Mouse (Mus musculus): ENCODE results near the gene Tmem56. TPM values are rescaled to one million over a fixed set of nuclear protein-coding genes. Genes with fewer than 3 reads are reported as not detected.

The Tmem56 gene
- polyA plus RNA-seq (2012): 0.64 and 1.1 TPM in 2 replicates

DNA sequence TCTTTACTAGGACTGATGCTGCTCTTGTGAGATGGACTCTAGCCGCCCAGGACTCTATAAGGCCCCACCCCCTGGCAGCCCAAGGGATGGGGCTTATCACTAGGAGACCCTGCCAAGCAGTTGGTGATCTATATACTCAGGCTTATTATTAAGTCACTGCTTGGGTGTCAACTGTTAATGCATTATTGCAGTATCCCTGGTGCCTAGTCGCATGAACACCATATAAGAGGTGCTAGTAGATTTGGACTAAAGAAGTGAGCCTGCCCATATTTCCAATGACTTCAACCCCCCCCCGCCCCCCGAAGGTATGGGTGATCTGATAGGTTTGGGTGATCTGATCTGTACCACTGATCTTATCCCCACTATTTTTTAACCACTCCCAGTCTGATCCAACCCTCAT, at the start of gene Tmem56:
TSS of gene Tmem56 (minus strand) at position 101 of the 400 bp plus-strand sequence.
- H3K4me1 ChIP-seq (ENCODE audit: control insufficient read depth): peaks cover 15% of the 10 kb centered on the region
- H3K4me3 ChIP-seq (replicated peaks): no peak within 1 kb of the TSS
- no peaks in the 10 kb centered on the region for H3K27me3 ChIP-seq (ENCODE audit: control insufficient read depth)
- no peaks in the 10 kb centered on the region for H3K9me3 ChIP-seq (ENCODE audit: control insufficient read depth, low read length)
- TF ChIP-seq GATA1 (IDR thresholded peaks at IDR 0.05; ENCODE audit: low read length) (no peak), TAL1 (IDR thresholded peaks at IDR 0.05; ENCODE audit: low read length) (no peak)
- H3K36me3 ChIP-seq (ENCODE audit: control insufficient read depth): no peaks in the 10 kb centered on the region

DNA sequence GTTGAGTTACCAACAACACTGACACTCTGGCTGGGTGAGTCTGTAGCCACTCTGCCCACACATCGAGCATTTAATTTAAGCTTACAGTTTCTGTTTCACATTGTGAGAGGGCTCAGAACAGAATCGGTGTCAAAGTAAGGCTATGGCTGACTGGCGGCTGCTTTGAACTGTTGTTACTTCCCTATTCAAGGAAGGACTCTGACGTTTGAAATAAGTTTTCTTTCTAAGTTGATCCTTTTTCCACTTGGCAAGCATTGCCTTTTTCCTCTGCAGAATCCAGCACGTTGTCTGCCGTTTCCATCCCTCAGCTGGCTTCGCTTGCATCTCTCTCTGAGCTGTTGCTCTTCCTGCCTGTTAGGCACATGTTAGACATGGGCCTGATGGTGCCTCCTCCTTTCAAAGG, 47.3 kb upstream of the Tmem56 start:
- Histone ChIP-seq H3K4me3 (replicated peaks) (no peak overlapping the region), H3K36me3 (ENCODE audit: control insufficient read depth) (peaks cover 3% of the 10 kb centered on the region)
- TF ChIP-seq TAL1 (IDR thresholded peaks at IDR 0.05; ENCODE audit: low read length) (no peak), GATA1 (IDR thresholded peaks at IDR 0.05; ENCODE audit: low read length) (no peak)

DNA sequence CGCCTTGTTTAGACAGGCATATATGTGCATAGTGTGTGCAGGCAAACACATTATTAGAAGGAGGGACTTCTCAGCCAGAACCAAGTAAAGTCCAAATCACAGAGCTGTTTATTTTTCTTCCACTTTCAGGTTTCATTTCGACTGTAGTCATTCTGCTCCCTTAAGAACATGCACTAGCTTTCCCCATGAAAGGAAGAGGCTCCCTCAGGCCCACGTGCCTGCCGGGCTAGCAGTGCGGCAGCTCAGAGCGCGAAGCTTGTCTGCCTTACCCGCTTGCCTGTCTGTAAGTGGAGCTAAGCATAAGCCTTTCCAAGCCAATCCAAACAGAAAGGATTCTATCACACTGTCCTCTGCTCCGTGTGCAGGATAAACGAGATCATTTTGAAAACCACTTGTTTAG, 46.7 kb upstream of the Tmem56 start:
- peaks cover 2% of the 10 kb centered on the region; the same call in 1 of the 2 replicates for H3K4me1 ChIP-seq (ENCODE audit: control insufficient read depth)
- peaks cover 3% of the 10 kb centered on the region for H3K36me3 ChIP-seq (ENCODE audit: control insufficient read depth)
- no peaks in the 10 kb centered on the region for H3K27me3 ChIP-seq (ENCODE audit: control insufficient read depth)
- H3K9me3 ChIP-seq (ENCODE audit: control insufficient read depth, low read length): no peaks in the 10 kb centered on the region
- H3K4me3 ChIP-seq (replicated peaks): no peak overlapping the region
- TF ChIP-seq GATA1 (IDR thresholded peaks at IDR 0.05; ENCODE audit: low read length) (no peak), TAL1 (IDR thresholded peaks at IDR 0.05; ENCODE audit: low read length) (no peak)

More for the DNA sequence above, 47.3 kb upstream of the Tmem56 start:
- Histone ChIP-seq H3K4me1 (ENCODE audit: control insufficient read depth) (peaks cover 2% of the 10 kb centered on the region; the same call in 1 of the 2 replicates), H3K9me3 (ENCODE audit: control insufficient read depth, low read length) (no peaks in the 10 kb centered on the region), H3K27me3 (ENCODE audit: control insufficient read depth) (no peaks in the 10 kb centered on the region)

DNA sequence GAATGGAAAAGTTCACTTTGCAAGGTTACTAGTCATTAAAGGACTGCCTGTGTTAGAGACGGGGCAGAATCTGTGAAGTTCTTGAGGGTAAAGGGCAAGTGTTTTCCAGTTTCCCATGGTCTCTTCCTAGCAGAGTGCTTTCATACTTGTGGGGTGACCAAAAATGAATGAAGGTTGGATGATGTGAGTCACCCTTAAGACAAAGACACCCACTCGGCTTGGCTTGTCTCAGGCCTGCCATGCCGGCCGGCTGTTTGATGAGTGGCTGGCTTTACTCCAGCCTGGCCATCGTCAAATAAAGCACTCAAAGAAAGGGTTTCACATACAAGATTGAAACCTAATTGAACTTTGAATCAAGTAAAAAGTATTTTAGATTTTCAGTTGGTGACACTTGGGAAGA, 44.5 kb upstream of the Tmem56 start:
- H3K4me3 ChIP-seq (replicated peaks): no peak overlapping the region
- H3K27me3 ChIP-seq (ENCODE audit: control insufficient read depth): no peaks in the 10 kb centered on the region
- TF ChIP-seq TAL1 (IDR thresholded peaks at IDR 0.05; ENCODE audit: low read length) (no peak), GATA1 (IDR thresholded peaks at IDR 0.05; ENCODE audit: low read length) (no peak)
- H3K4me1 ChIP-seq (ENCODE audit: control insufficient read depth): no peaks in the 10 kb centered on the region
- no peaks in the 10 kb centered on the region for H3K9me3 ChIP-seq (ENCODE audit: control insufficient read depth, low read length)
- H3K36me3 ChIP-seq (ENCODE audit: control insufficient read depth): peaks cover 7% of the 10 kb centered on the region

DNA sequence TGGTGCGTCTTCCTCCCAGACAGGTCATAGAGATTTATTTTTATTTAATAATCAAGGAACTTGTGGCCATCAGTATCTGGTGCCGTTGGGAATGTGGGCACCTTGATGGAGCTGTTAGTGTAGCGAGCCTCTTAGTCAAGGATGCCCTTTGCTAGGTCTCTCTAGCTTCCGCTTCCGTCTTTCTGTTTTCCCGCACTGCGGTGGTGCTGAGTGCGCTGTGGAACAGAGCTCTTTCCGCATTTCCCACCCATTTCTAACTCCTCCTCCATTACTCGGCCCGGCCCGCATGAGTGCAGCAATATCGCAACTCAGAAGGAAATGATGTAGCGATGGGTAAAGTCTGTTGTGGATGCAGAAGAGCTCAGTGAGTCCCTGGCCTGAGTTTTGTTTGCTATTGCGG, 40.5 kb upstream of the Tmem56 start:
- no peak overlapping the region for H3K4me3 ChIP-seq (replicated peaks)

DNA sequence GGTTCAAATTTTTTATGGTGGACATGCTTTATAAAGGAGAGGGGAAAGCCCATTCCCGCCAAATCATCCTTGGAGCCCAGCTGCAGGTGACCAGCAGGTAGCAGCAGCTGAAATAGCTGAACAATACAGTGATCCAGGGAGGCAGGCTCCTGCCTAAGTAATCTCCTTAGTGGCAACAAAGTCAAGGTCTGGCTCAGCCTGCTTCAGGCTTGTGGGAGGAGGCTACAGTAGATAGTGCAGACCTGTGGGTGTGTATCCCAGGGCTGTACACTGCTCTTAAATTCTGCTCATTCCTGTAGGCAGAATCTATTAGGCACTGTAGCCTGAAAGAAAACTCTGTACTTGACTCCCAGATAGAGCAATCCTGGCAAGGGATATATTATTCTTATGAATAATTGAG, 38.0 kb upstream of the Tmem56 start:
- H3K36me3 ChIP-seq (ENCODE audit: control insufficient read depth): peaks cover 11% of the 10 kb centered on the region

More for the DNA sequence above, 40.5 kb upstream of the Tmem56 start:
- Histone ChIP-seq H3K9me3 (ENCODE audit: control insufficient read depth, low read length) (no peaks in the 10 kb centered on the region), H3K36me3 (ENCODE audit: control insufficient read depth) (peaks cover 7% of the 10 kb centered on the region), H3K4me1 (ENCODE audit: control insufficient read depth) (no peaks in the 10 kb centered on the region), H3K27me3 (ENCODE audit: control insufficient read depth) (no peaks in the 10 kb centered on the region)
- TF ChIP-seq GATA1 (IDR thresholded peaks at IDR 0.05; ENCODE audit: low read length) (no peak), TAL1 (IDR thresholded peaks at IDR 0.05; ENCODE audit: low read length) (no peak)

DNA sequence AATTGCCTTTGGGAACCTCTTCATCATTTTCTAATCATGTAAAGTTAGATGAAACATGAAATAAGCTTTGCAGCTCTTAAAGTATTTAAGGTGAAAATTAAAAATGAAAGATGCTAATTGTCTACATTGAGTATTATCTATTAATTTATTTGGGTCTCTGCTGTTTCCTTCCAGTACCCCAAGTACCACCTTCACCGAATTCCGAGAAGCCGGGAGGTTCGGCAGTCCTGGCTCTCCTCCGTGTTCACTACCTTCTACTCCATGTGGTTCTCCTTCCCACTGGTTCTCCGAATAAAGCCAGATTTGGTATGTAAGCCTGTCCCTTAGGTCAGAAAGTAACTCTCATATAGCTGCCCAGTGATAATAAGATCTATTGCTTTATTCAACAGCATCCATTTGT, 37.0 kb upstream of the Tmem56 start:
- H3K27me3 ChIP-seq (ENCODE audit: control insufficient read depth): no peaks in the 10 kb centered on the region
- no peaks in the 10 kb centered on the region for H3K4me1 ChIP-seq (ENCODE audit: control insufficient read depth)
- no peak overlapping the region for H3K4me3 ChIP-seq (replicated peaks)
- peaks cover 15% of the 10 kb centered on the region for H3K36me3 ChIP-seq (ENCODE audit: control insufficient read depth)
- TF ChIP-seq GATA1 (IDR thresholded peaks at IDR 0.05; ENCODE audit: low read length): no peak
- no peak for TF ChIP-seq TAL1 (IDR thresholded peaks at IDR 0.05; ENCODE audit: low read length)
- H3K9me3 ChIP-seq (ENCODE audit: control insufficient read depth, low read length): no peaks in the 10 kb centered on the region

More for the DNA sequence above, 38.0 kb upstream of the Tmem56 start:
- H3K4me3 ChIP-seq (replicated peaks): no peak overlapping the region
- H3K9me3 ChIP-seq (ENCODE audit: control insufficient read depth, low read length): no peaks in the 10 kb centered on the region
- H3K4me1 ChIP-seq (ENCODE audit: control insufficient read depth): no peaks in the 10 kb centered on the region
- H3K27me3 ChIP-seq (ENCODE audit: control insufficient read depth): no peaks in the 10 kb centered on the region
- no peak for TF ChIP-seq GATA1 (IDR thresholded peaks at IDR 0.05; ENCODE audit: low read length)
- TF ChIP-seq TAL1 (IDR thresholded peaks at IDR 0.05; ENCODE audit: low read length): no peak

DNA sequence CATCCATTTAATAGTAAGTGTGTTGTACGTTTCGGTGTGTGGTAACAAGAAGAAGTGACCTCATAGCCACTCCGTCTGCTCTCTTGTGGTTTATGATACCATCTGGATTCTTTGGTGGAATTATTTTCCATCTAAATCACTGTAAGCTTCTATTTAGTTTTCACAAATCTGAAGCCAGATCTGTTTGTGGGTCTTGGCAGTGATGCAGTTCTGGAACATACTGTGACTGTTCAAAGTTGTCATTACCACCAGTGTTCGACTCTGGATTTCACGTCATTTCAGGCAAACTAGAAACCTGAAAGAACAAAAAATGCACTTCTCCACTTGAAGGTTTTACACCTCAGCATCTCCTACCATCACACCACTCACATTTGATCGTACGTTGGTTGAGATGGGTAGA, 32.6 kb upstream of the Tmem56 start:
- Histone ChIP-seq H3K36me3 (ENCODE audit: control insufficient read depth) (peaks cover 9% of the 10 kb centered on the region), H3K4me1 (ENCODE audit: control insufficient read depth) (no peaks in the 10 kb centered on the region), H3K27me3 (ENCODE audit: control insufficient read depth) (no peaks in the 10 kb centered on the region), H3K9me3 (ENCODE audit: control insufficient read depth, low read length) (no peaks in the 10 kb centered on the region), H3K4me3 (replicated peaks) (no peak overlapping the region)
- TF ChIP-seq GATA1 (IDR thresholded peaks at IDR 0.05; ENCODE audit: low read length) (no peak), TAL1 (IDR thresholded peaks at IDR 0.05; ENCODE audit: low read length) (no peak)

DNA sequence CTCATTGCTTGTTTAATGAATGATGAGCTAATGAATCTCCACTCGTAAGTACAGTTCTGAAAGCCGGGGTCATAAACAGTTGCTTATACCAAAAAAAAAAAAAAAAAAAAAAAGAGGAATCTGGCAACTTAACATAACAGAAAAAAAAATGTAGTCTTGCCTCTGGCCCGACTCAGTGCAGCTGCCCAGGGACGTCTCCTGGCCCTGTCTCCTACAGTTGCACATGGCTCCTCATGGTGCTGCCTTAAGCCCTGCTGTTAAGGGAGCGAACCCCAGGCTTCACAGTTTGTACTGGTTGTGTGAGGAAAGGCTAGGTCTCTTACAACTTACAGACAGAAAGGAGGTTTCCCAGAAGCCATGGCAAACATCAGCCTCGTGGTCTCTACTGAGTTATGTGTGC, 31.3 kb upstream of the Tmem56 start:
- Histone ChIP-seq H3K4me3 (replicated peaks) (no peak overlapping the region), H3K9me3 (ENCODE audit: control insufficient read depth, low read length) (no peaks in the 10 kb centered on the region), H3K36me3 (ENCODE audit: control insufficient read depth) (peaks cover 9% of the 10 kb centered on the region), H3K4me1 (ENCODE audit: control insufficient read depth) (peaks cover 3% of the 10 kb centered on the region), H3K27me3 (ENCODE audit: control insufficient read depth) (no peaks in the 10 kb centered on the region)
- TF ChIP-seq GATA1 (IDR thresholded peaks at IDR 0.05; ENCODE audit: low read length): no peak
- no peak for TF ChIP-seq TAL1 (IDR thresholded peaks at IDR 0.05; ENCODE audit: low read length)

DNA sequence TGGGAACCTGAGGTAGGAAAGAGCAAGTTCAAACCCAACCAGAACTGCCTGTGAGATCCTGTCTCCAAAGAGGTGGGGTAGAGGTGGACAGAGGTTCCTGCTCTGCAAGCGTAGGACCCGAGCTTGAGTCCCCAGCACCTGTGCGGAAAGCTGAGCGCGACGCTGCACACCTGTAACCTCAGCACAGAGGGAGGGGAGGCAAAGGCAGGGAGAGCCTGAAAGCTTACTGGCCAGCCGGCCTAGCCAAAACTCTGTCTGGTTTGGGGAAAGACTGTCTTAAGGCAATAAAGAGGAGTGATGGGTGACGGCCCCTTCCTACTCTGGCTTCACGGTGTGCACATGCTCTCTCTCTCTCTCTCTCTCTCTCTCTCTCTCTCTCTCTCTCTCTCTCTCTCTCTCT, 30.1 kb upstream of the Tmem56 start:
- TF ChIP-seq TAL1 (IDR thresholded peaks at IDR 0.05; ENCODE audit: low read length): no peak
- TF ChIP-seq GATA1 (IDR thresholded peaks at IDR 0.05; ENCODE audit: low read length): no peak
- Histone ChIP-seq H3K27me3 (ENCODE audit: control insufficient read depth) (no peaks in the 10 kb centered on the region), H3K4me1 (ENCODE audit: control insufficient read depth) (peaks cover 5% of the 10 kb centered on the region), H3K4me3 (replicated peaks) (no peak overlapping the region), H3K36me3 (ENCODE audit: control insufficient read depth) (peaks cover 9% of the 10 kb centered on the region), H3K9me3 (ENCODE audit: control insufficient read depth, low read length) (no peaks in the 10 kb centered on the region)
